Mouse (Mus musculus): ENCODE measurements around the gene Dmrt2.

Dmrt2 gene

GRCm38 (mm10) chr19:25672101-25672950 is at the start of gene Dmrt2:
TSS of gene Dmrt2 (plus strand) at chr19:25672411.
- peak; percentile 14 to 18 for DNase-seq

DNA sequence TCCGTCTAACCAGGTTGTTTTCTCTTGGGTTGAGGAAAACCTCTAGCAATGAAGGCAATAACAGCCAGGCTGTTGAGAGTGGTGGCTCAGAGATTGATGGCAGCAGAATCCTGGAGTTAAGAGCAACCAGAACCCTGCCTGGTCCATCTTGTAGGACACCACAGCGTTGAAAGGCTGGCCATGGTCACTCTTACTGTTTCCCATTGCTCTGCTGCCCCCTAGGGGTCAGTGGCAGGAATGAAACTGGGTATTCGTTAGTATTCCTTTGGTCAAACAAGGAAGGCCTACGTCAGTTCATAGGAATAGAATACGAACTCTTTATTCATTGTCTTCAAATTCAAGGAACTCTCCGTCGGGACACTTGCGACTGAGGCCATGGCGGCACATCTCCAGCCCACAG is 43.7 kb upstream of the Dmrt2 start:
- peak in 1 of 2 experiments; percentile 58 for DNase-seq

- DNase-seq = no peak
These were observed 37.1 kb upstream of the Dmrt2 start for GRCm38 (mm10) chr19:25635119-25635518.

DNA sequence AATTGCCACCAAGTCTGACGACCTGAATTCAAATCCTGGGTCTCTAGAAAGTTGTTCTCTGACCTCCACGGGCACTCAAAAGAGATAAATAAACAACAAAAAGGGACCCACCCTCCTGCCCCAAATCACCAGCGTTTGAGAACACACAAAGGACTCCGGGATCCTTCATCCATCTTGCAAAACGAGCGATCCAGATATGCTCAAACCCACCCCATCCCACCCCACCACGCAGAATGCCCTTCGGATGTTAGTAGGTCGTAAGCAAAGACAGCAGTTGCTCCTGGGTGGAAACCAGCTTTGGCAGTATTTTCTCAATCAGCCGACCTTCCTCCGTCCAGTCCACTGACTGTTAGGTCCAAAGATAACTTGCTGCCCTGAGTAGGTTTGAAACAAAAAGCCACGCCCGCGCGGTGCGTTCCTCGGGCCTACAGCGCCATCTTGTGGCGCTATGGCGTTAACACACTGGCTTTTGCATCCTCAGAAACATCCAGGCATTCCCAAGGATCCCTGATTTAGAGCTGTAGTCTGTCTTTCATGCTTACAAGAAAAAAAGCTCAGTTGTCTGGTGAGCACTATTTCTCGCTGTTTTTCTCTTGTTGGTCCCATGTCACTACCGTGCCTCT is 36.5 kb upstream of the Dmrt2 start:
- peak; percentile 41 to 76 for DNase-seq

- DNase-seq = no peak
These were observed 33.3 kb upstream of the Dmrt2 start for GRCm38 (mm10) chr19:25638766-25639361.

DNA sequence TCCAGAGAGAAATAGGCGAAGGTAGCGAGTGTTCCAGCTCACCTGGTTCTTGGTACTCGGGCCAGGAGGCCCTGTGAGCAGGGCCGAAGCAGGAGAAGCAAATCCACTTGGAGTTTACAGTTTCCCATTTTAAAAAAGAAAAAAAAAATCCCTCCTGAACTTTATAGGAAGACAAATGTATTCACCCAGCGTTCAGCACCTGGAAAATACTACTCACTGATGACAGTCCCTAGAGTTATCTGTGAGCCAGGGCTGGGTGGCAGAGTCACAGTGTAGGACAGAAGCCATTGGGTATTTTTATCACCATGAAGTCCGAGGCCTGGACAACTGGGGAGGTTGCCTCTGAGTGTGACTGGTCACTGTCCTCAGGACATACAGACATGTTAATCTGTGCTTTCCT is 30.4 kb upstream of the Dmrt2 start:
- DNase-seq = no peak

GRCm38 (mm10) chr19:25647136-25647535 is 25.1 kb upstream of the Dmrt2 start:
- no peak for DNase-seq

DNA sequence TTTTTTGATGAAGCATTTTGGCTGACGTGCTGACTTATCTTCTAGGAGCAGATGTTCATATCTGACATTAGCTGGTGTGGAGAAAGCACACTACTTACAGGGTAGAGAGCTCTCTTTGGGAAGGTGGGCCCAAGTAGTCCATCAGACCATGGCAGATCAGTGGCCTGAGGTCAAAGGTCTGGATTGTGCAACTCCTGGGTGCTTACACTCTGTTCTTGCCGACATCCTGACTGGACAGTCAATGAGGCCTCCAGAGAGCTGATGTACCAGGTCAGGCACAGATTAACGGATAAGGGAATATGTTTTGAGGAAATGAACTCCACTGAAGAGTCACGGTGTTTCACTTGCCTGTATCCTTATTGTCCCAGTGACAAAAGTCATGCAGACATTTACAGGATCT is 23.5 kb upstream of the Dmrt2 start:
- DNase-seq = no peak

DNA sequence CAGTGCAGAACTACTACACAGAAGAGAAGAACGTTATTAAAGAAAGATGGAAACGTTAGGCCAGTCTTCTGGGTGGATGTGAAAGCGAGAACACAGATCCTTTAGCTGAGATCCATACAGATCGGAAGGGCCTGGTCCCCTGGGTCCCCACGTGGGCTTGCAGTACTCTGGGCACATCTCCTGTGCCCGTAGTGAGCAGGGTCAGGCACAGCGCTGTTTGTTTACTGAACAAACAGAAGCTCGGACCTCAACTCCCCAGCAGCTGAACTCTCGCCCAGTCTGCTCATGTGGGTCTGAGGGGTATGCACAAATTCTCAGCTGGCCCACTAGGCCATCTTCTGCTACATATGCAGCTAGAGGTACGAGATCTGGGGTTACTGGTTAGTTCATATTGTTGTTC is 21.7 kb upstream of the Dmrt2 start:
- DNase-seq = no peak

DNA sequence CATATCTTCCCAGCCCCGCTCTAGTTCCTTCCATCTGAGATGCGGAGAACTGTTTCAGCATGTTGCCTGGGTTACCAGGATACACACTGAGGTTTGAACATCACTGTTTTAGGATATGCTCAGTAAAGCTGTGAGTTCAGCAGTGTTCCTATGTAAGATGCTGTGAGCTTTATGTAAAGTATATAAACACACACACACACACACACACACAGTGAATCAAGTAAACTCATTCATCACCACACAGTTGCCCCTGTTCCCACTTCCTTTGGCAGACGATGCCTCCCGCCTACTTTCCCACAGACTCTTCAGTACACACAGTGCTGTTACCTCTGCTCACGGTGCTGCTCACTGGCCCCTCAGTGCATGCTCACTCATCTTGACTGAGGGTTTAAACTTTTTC is 19.7 kb upstream of the Dmrt2 start:
- no peak for DNase-seq

DNA sequence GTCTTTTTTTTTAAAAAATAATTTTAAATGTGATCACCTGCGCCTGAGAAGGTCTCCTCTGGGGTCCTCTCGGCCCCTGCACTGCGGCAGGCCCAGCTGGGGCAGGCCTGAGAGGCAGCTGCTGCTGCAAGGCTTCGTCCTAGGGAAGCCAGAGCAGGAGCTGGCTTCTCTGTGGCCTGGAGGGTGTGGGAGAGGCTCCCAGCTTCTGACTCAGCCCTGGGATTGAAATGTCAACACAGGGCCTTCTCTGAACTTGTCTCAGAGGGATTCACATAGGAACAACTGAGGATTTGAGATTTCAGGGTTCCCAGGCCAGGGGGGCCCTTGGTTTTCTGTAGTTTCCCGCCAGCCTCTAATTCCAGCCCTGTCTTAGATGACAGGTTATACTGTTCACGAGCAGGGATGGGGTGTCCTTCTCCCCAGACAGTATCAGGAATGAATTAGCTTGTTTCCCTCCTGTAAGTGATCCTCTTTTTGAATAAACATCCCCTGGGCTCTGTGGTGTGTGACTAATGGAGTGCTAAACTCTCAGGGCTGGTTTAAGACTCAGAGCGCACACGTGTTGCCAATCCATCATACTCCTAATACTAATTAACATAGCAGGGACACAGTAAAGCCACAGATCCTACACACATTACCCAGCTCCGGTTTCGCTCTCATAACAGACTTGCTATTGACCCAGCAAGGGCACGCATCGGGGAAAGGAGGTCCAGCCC is 18.0 kb upstream of the Dmrt2 start:
- no peak for DNase-seq

- DNase-seq = no peak
These were observed 6.5 kb upstream of the Dmrt2 start for GRCm38 (mm10) chr19:25665486-25666339.

DNA sequence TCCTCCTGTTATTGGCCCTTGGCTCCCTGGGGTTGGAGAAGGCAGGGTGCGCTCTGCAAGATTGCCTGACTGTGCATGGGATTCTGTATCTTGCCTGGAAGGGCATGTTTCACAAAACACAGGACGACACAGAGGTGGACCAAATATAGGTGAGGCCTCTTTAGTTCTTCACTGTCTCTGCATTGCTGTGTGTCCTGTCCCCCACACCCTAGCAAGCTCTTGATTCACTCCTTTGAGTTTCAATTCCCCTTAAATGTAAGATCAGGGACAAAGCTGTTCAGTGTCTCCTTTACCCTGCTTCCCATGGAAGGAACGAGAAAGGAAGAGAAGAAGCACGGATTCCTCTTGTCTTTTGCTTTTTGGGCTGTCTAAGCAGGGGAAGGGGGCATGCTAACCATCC is 4.4 kb upstream of the Dmrt2 start:
- DNase-seq = no peak

GRCm38 (mm10) chr19:25669593-25670248 is 2.5 kb upstream of the Dmrt2 start:
- no peak for DNase-seq

- DNase-seq = no peak
These were observed 1.5 kb upstream of the Dmrt2 start for GRCm38 (mm10) chr19:25670571-25671285.

- DNase-seq = no peak
These were observed 530 bp upstream of the Dmrt2 start for GRCm38 (mm10) chr19:25671681-25672080.

- DNase-seq = peak; percentile 14
These were observed 1.2 kb downstream of the Dmrt2 start for GRCm38 (mm10) chr19:25673224-25674055.

DNA sequence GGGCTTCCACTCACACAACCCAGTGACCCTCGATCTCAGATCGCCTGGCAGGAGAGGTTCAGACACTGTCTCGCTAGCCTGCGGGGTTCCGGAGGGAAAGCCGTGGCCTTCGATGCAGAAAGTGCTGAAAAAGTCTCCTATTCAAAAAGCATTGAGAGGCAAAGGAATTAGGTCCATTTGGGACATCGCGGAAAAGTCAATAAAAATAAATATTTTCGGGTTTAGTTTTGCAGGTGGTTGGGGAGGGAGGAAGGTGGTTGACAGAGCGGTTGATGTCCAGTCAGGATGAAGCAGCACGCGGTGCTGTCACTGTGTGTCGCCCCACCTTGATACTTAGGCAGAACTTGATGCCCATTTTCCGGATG is 1.8 kb downstream of the Dmrt2 start:
- no peak for DNase-seq

- no peak for DNase-seq
These were observed 2.5 kb downstream of the Dmrt2 start for GRCm38 (mm10) chr19:25674744-25675143.

- DNase-seq = no peak
These were observed 3.7 kb downstream of the Dmrt2 start for GRCm38 (mm10) chr19:25675866-25676440.
